Mouse (Mus musculus): ENCODE data around the gene Emilin3. TPM values are rescaled to one million over a fixed set of nuclear protein-coding genes. Genes with fewer than 3 reads are reported as not detected.
A peak's percentile ranks its signal among the peaks of the same experiment; 100 is the strongest.
"Not testable (repeated sequence)": the region's sequence is repeated elsewhere in the genome, so short reads cannot be mapped to it uniquely, and the experiment has no call there.

Gene Emilin3
- 7.6 and 8.6 TPM in 2 replicates for polyA plus RNA-seq (2015; fragmentation: Nextera tagmentation; extraction: Ambion mirVana)

- H3K4me1 ChIP-seq (replicated peaks; ENCODE audit: control insufficient read depth, insufficient read depth, low read length), result no peaks in the 10 kb centered on the region
- peak within 1 kb of the TSS; percentile 78 for H3K4me2 ChIP-seq (replicated peaks; ENCODE audit: low read depth)
- H3K9ac ChIP-seq (ENCODE audit: low read depth, low read length), result peak within 1 kb of the TSS; percentile 46; the same call in 1 of the 2 replicates
- no peak for ATAC-seq
- peaks cover 16% of the 10 kb centered on the region for H3K27me3 ChIP-seq (replicated peaks; ENCODE audit: control insufficient read depth, insufficient read depth, low read length)
- no peaks in the 10 kb centered on the region for H3K36me3 ChIP-seq (ENCODE audit: control insufficient read depth, insufficient read depth)
- no peaks in the 10 kb centered on the region for H3K9me3 ChIP-seq (ENCODE audit: control insufficient read depth)
- WGBS, result 1% methylated on average over 37 of the region's 46 CpGs
- TF ChIP-seq CTCF (IDR thresholded peaks at IDR 0.05; ENCODE audit: low read depth), result no peak
- peak within 1 kb of the TSS; percentile 41; the same call in 1 of the 2 replicates for H3K27ac ChIP-seq (ENCODE audit: low read depth, low read length)
- peak within 1 kb of the TSS; percentile 46 for H3K4me3 ChIP-seq (ENCODE audit: low read depth, low read length)
Measured at GRCm38 (mm10) chr2:160912231-160912671, at the start of gene Emilin3. TSS of gene Emilin3 (minus strand) at chr2:160912328.

GRCm38 (mm10) chr2:160960956-160961646 lies 49.0 kb upstream of the Emilin3 start:
- Histone ChIP-seq H3K9me3 (ENCODE audit: control insufficient read depth) (no peaks in the 10 kb centered on the region), H3K36me3 (ENCODE audit: control insufficient read depth, insufficient read depth) (peaks cover 52% of the 10 kb centered on the region), H3K4me1 (replicated peaks; ENCODE audit: control insufficient read depth, insufficient read depth, low read length) (no peaks in the 10 kb centered on the region), H3K9ac (ENCODE audit: low read depth, low read length) (no peak overlapping the region), H3K4me2 (replicated peaks; ENCODE audit: low read depth) (no peak overlapping the region), H3K27ac (ENCODE audit: low read depth, low read length) (no peak overlapping the region), H3K27me3 (replicated peaks; ENCODE audit: control insufficient read depth, insufficient read depth, low read length) (no peaks in the 10 kb centered on the region), H3K4me3 (ENCODE audit: low read depth, low read length) (no peak overlapping the region)
- 73% methylated on average over 6 of the region's 6 CpGs for WGBS
- no peak for TF ChIP-seq CTCF (IDR thresholded peaks at IDR 0.05; ENCODE audit: low read depth)
- no peak for ATAC-seq

- 93% methylated on average over 5 of the region's 5 CpGs for WGBS
- no peak overlapping the region for H3K27ac ChIP-seq (ENCODE audit: low read depth, low read length)
- no peaks in the 10 kb centered on the region for H3K27me3 ChIP-seq (replicated peaks; ENCODE audit: control insufficient read depth, insufficient read depth, low read length)
- no peak for TF ChIP-seq CTCF (IDR thresholded peaks at IDR 0.05; ENCODE audit: low read depth)
- H3K4me1 ChIP-seq (replicated peaks; ENCODE audit: control insufficient read depth, insufficient read depth, low read length), result no peaks in the 10 kb centered on the region
- no peak for ATAC-seq
- no peak overlapping the region for H3K9ac ChIP-seq (ENCODE audit: low read depth, low read length)
- no peaks in the 10 kb centered on the region for H3K9me3 ChIP-seq (ENCODE audit: control insufficient read depth)
- H3K4me3 ChIP-seq (ENCODE audit: low read depth, low read length), result no peak overlapping the region
- peaks cover 51% of the 10 kb centered on the region for H3K36me3 ChIP-seq (ENCODE audit: control insufficient read depth, insufficient read depth)
- H3K4me2 ChIP-seq (replicated peaks; ENCODE audit: low read depth), result no peak overlapping the region
Measured at GRCm38 (mm10) chr2:160959901-160960300, 47.8 kb upstream of the Emilin3 start.

GRCm38 (mm10) chr2:160958737-160959136 lies 46.6 kb upstream of the Emilin3 start:
- no peak overlapping the region for H3K4me2 ChIP-seq (replicated peaks; ENCODE audit: low read depth)
- H3K9ac ChIP-seq (ENCODE audit: low read depth, low read length), result no peak overlapping the region
- TF ChIP-seq CTCF (IDR thresholded peaks at IDR 0.05; ENCODE audit: low read depth), result peak; percentile 59
- ATAC-seq, result no peak
- no peaks in the 10 kb centered on the region for H3K4me1 ChIP-seq (replicated peaks; ENCODE audit: control insufficient read depth, insufficient read depth, low read length)
- no peaks in the 10 kb centered on the region for H3K9me3 ChIP-seq (ENCODE audit: control insufficient read depth)
- no peaks in the 10 kb centered on the region for H3K27me3 ChIP-seq (replicated peaks; ENCODE audit: control insufficient read depth, insufficient read depth, low read length)
- H3K27ac ChIP-seq (ENCODE audit: low read depth, low read length), result no peak overlapping the region
- H3K36me3 ChIP-seq (ENCODE audit: control insufficient read depth, insufficient read depth), result peaks cover 55% of the 10 kb centered on the region
- no peak overlapping the region for H3K4me3 ChIP-seq (ENCODE audit: low read depth, low read length)
- 93% methylated on average over 5 of the region's 5 CpGs for WGBS

- not testable (repeated sequence) for H3K27me3 ChIP-seq (replicated peaks; ENCODE audit: control insufficient read depth, insufficient read depth, low read length); H3K4me1 ChIP-seq (replicated peaks; ENCODE audit: control insufficient read depth, insufficient read depth, low read length); ATAC-seq; H3K4me2 ChIP-seq (replicated peaks; ENCODE audit: low read depth); H3K4me3 ChIP-seq (ENCODE audit: low read depth, low read length); H3K27ac ChIP-seq (ENCODE audit: low read depth, low read length); H3K9ac ChIP-seq (ENCODE audit: low read depth, low read length); H3K9me3 ChIP-seq (ENCODE audit: control insufficient read depth)
- peaks cover 64% of the 10 kb centered on the region for H3K36me3 ChIP-seq (ENCODE audit: control insufficient read depth, insufficient read depth)
Measured at GRCm38 (mm10) chr2:160957801-160958200, 45.7 kb upstream of the Emilin3 start.

- H3K27me3 ChIP-seq (replicated peaks; ENCODE audit: control insufficient read depth, insufficient read depth, low read length); ATAC-seq; H3K4me2 ChIP-seq (replicated peaks; ENCODE audit: low read depth); H3K4me3 ChIP-seq (ENCODE audit: low read depth, low read length); H3K27ac ChIP-seq (ENCODE audit: low read depth, low read length); H3K9me3 ChIP-seq (ENCODE audit: control insufficient read depth); H3K4me1 ChIP-seq (replicated peaks; ENCODE audit: control insufficient read depth, insufficient read depth, low read length); H3K9ac ChIP-seq (ENCODE audit: low read depth, low read length): not testable (repeated sequence)
- H3K36me3 ChIP-seq (ENCODE audit: control insufficient read depth, insufficient read depth), result peaks cover 66% of the 10 kb centered on the region
Measured at GRCm38 (mm10) chr2:160957307-160957706, 45.2 kb upstream of the Emilin3 start.

Data from intestine, postnatal 0 days (tissue).